Mouse (Mus musculus): ENCODE results near the gene Coq8b.

The Coq8b gene

GRCm38 (mm10) chr7:27219937-27220336 is 12.9 kb upstream of the Coq8b start:
- ChIA-PET POLR2A (interaction anchor here in 3 of 4 experiments (0.9 to 6.9 kb wide), 10 partner anchors 8 to 65 kb away, joined by 3 to 65 read pairs (median 5); partner anchors contain the start of genes BC024978 (in 2 of the 3), Snrpa (in 2 of the 3), Coq8b (in 1 of the 3) and Itpkc (in 1 of the 3)), CTCF (interaction anchor here in 2 of 4 experiments (0.5 to 1.7 kb wide), 3 partner anchors 11 to 17 kb away, joined by 6 to 7 read pairs (median 6); partner anchors contain the start of gene Coq8b (in 1 of the 2))

GRCm38 (mm10) chr7:27221939-27222338 is 10.9 kb upstream of the Coq8b start:
- POLR2A ChIA-PET, result interaction anchor here in 3 of 4 experiments (1.0 to 6.9 kb wide), 14 partner anchors 9 to 63 kb away, joined by 3 to 65 read pairs (median 6); partner anchors contain the start of genes BC024978 (in 2 of the 3), Coq8b (in 2 of the 3), Snrpa (in 2 of the 3) and Rab4b (in 1 of the 3)
- CTCF ChIA-PET, result interaction anchor here in 3 of 4 experiments (0.5 to 1.3 kb wide), 4 partner anchors 9 to 1470 kb away, joined by 3 to 4 read pairs (median 3); no protein-coding TSS in a partner anchor

- CTCF ChIA-PET, result interaction anchor here in 1 of 4 experiments (1.3 kb wide), 1 partner anchor 8 kb away, joined by 3 read pairs; no protein-coding TSS in a partner anchor
- POLR2A ChIA-PET, result interaction anchor here in 3 of 4 experiments (0.6 to 6.9 kb wide), 15 partner anchors 8 to 63 kb away, joined by 3 to 65 read pairs (median 6); partner anchors contain the start of genes BC024978 (in 2 of the 3), Coq8b (in 2 of the 3), Snrpa (in 2 of the 3) and Rab4b (in 1 of the 3)
These were observed 10.3 kb upstream of the Coq8b start for GRCm38 (mm10) chr7:27222538-27222937.

GRCm38 (mm10) chr7:27224877-27225575 is 7.8 kb upstream of the Coq8b start:
- ChIA-PET POLR2A (interaction anchor here in 3 of 4 experiments (0.6 to 5.7 kb wide), 18 partner anchors 8 to 93 kb away, joined by 3 to 74 read pairs (median 4); partner anchors contain the start of genes Snrpa (in 3 of the 3), BC024978 (in 2 of the 3), Coq8b (in 1 of the 3) and Rab4b (in 1 of the 3)), CTCF (interaction anchor here in 2 of 4 experiments (0.5 to 1.8 kb wide), 3 partner anchors 8 to 1888 kb away, joined by 3 to 5 read pairs (median 4); partner anchors contain the start of gene Coq8b (in 1 of the 2))

GRCm38 (mm10) chr7:27227276-27227675 is 5.5 kb upstream of the Coq8b start:
- ChIA-PET CTCF (interaction anchor here in 1 of 4 experiments (1.1 to 1.5 kb wide), 2 partner anchors 23 to 49 kb away, joined by 3 read pairs; partner anchors contain the start of gene Rab4b), POLR2A (interaction anchor here in 3 of 4 experiments (1.0 to 7.6 kb wide), 19 partner anchors 8 to 281 kb away, joined by 3 to 88 read pairs (median 9); partner anchors contain the start of genes BC024978 (in 3 of the 3), Snrpa (in 3 of the 3), Egln2 (in 1 of the 3) and Rab4b (in 1 of the 3))

GRCm38 (mm10) chr7:27227676-27228075 is 5.1 kb upstream of the Coq8b start:
- CTCF ChIA-PET, result interaction anchor here in 3 of 4 experiments (0.5 to 1.5 kb wide), 6 partner anchors 24 to 1818 kb away, joined by 3 read pairs; partner anchors contain the start of gene Rab4b (in 1 of the 3)
- POLR2A ChIA-PET, result interaction anchor here in 3 of 4 experiments (1.0 to 7.6 kb wide), 27 partner anchors 8 to 280 kb away, joined by 3 to 88 read pairs (median 8); partner anchors contain the start of genes BC024978 (in 3 of the 3), Snrpa (in 3 of the 3), Egln2 (in 1 of the 3) and Rab4b (in 1 of the 3)

- ChIA-PET CTCF (interaction anchor here (0.5 to 1.6 kb wide), 16 partner anchors 9 to 103 kb away, joined by 3 to 7 read pairs (median 3); partner anchors contain the start of gene Rab4b (in 1 of the 4)), POLR2A (interaction anchor here in 3 of 4 experiments (0.5 to 7.6 kb wide), 53 partner anchors 9 to 1541 kb away, joined by 3 to 88 read pairs (median 5); partner anchors contain the start of genes BC024978 (in 3 of the 3), Snrpa (in 3 of the 3), Egln2 (in 2 of the 3) and Numbl (in 2 of the 3))
These were observed 4.5 kb upstream of the Coq8b start, which contains the start of gene Itpkc for GRCm38 (mm10) chr7:27228281-27228821. Gene Itpkc, minus strand, starts transcription at chr7:27228661.

- POLR2A ChIA-PET, result interaction anchor here in 3 of 4 experiments (0.5 to 7.6 kb wide), 43 partner anchors 9 to 1474 kb away, joined by 3 to 88 read pairs (median 5); partner anchors contain the start of genes BC024978 (in 3 of the 3), Snrpa (in 3 of the 3), Numbl (in 2 of the 3) and Rab4b (in 2 of the 3)
- CTCF ChIA-PET, result interaction anchor here (0.6 to 1.6 kb wide), 10 partner anchors 9 to 103 kb away, joined by 3 to 7 read pairs (median 3); no protein-coding TSS in a partner anchor
These were observed 4.0 kb upstream of the Coq8b start for GRCm38 (mm10) chr7:27228865-27229264.

GRCm38 (mm10) chr7:27230781-27231180 is 2.0 kb upstream of the Coq8b start:
- ChIA-PET CTCF (interaction anchor here (0.5 to 3.6 kb wide), 57 partner anchors 9 to 419 kb away, joined by 3 to 48 read pairs (median 4); partner anchors contain the start of genes Rab4b (in 3 of the 4), BC024978 (in 1 of the 4), Numbl (in 1 of the 4) and Snrpa (in 1 of the 4)), POLR2A (interaction anchor here in 3 of 4 experiments (0.6 to 7.6 kb wide), 35 partner anchors 9 to 949 kb away, joined by 3 to 114 read pairs (median 4); partner anchors contain the start of genes BC024978 (in 3 of the 3), Snrpa (in 3 of the 3), Egln2 (in 2 of the 3) and Dyrk1b (in 1 of the 3))

- ChIA-PET POLR2A (interaction anchor here in 3 of 4 experiments (0.9 to 7.6 kb wide), 44 partner anchors 9 to 276 kb away, joined by 3 to 114 read pairs (median 8); partner anchors contain the start of genes BC024978 (in 2 of the 3), Egln2 (in 2 of the 3), Snrpa (in 2 of the 3) and Gm21983 (in 1 of the 3)), CTCF (interaction anchor here (0.9 to 3.6 kb wide), 26 partner anchors 8 to 322 kb away, joined by 3 to 48 read pairs (median 6); partner anchors contain the start of genes BC024978 (in 1 of the 4), Numbl (in 1 of the 4) and Snrpa (in 1 of the 4))
These were observed 1.0 kb upstream of the Coq8b start for GRCm38 (mm10) chr7:27231693-27232331.

- ChIA-PET POLR2A (interaction anchor here (0.6 to 7.6 kb wide), 88 partner anchors 9 to 1146 kb away, joined by 3 to 114 read pairs (median 5); partner anchors contain the start of genes BC024978 (in 3 of the 4), Egln2 (in 3 of the 4), Snrpa (in 3 of the 4) and Numbl (in 2 of the 4)), CTCF (interaction anchor here in 3 of 4 experiments (0.6 to 3.6 kb wide), 38 partner anchors 10 to 258 kb away, joined by 3 to 48 read pairs (median 4); partner anchors contain the start of genes BC024978 (in 1 of the 3), Egln2 (in 1 of the 3), Numbl (in 1 of the 3) and Rab4b (in 1 of the 3))
These were observed 477 bp downstream of the Coq8b start for GRCm38 (mm10) chr7:27233300-27233699.

GRCm38 (mm10) chr7:27235726-27236125 is 2.9 kb downstream of the Coq8b start:
- CTCF ChIA-PET, result interaction anchor here in 1 of 4 experiments (1.5 kb wide), 1 partner anchor 49 kb away, joined by 4 read pairs; no protein-coding TSS in a partner anchor
- POLR2A ChIA-PET, result interaction anchor here in 3 of 4 experiments (0.5 to 1.5 kb wide), 11 partner anchors 9 to 1561 kb away, joined by 3 to 6 read pairs (median 4); no protein-coding TSS in a partner anchor

GRCm38 (mm10) chr7:27237527-27237926 is 4.7 kb downstream of the Coq8b start:
- POLR2A ChIA-PET, result interaction anchor here (0.5 to 1.6 kb wide), 26 partner anchors 10 to 810 kb away, joined by 3 to 9 read pairs (median 4); partner anchors contain the start of genes BC024978 (in 2 of the 4), Snrpa (in 2 of the 4) and Numbl (in 1 of the 4)
- CTCF ChIA-PET, result interaction anchor here (0.5 to 1.4 kb wide), 20 partner anchors 9 to 1321 kb away, joined by 3 to 12 read pairs (median 4); partner anchors contain the start of genes BC024978 (in 1 of the 4), Itpkc (in 1 of the 4), Numbl (in 1 of the 4) and Rab4b (in 1 of the 4)

GRCm38 (mm10) chr7:27238568-27238967 is 5.7 kb downstream of the Coq8b start:
- POLR2A ChIA-PET, result interaction anchor here in 2 of 4 experiments (1.0 to 5.5 kb wide), 2 partner anchors 19 to 47 kb away, joined by 3 to 34 read pairs; partner anchors contain the start of gene Numbl (in 1 of the 2)
- CTCF ChIA-PET, result no interaction called here

GRCm38 (mm10) chr7:27243211-27243610 is 10.4 kb downstream of the Coq8b start:
- POLR2A ChIA-PET, result interaction anchor here (0.6 to 5.5 kb wide), 13 partner anchors 11 to 89 kb away, joined by 3 to 34 read pairs (median 3); partner anchors contain the start of genes Coq8b (in 2 of the 4), Numbl (in 2 of the 4), BC024978 (in 1 of the 4) and Snrpa (in 1 of the 4)
- CTCF ChIA-PET, result interaction anchor here (0.6 to 4.3 kb wide), 23 partner anchors 9 to 438 kb away, joined by 3 to 42 read pairs (median 4); partner anchors contain the start of genes Coq8b (in 2 of the 4), Rab4b (in 2 of the 4) and Numbl (in 1 of the 4)

Measured in embryonic stem cell, embryonic (primary cell).